Mouse (Mus musculus): Measurements from ENCODE around the gene Fitm2.

Gene Fitm2

GRCm38 (mm10) chr2:163422895-163423660, 49.4 kb downstream of the Fitm2 start:
- DNase-seq (ENCODE audit: low spot score in 2 of 2), result no peak

GRCm38 (mm10) chr2:163420366-163420886, 52.0 kb downstream of the Fitm2 start:
- DNase-seq (ENCODE audit: low spot score in 2 of 2), result no peak

- peak; percentile 98 to 99 for DNase-seq (ENCODE audit: low spot score in 2 of 2)
Observed at GRCm38 (mm10) chr2:163419346-163420045, 52.9 kb downstream of the Fitm2 start.

GRCm38 (mm10) chr2:163418841-163419345, 53.5 kb downstream of the Fitm2 start:
- DNase-seq (ENCODE audit: low spot score in 2 of 2), result no peak

GRCm38 (mm10) chr2:163417830-163418229, 54.6 kb downstream of the Fitm2 start:
- DNase-seq (ENCODE audit: low spot score in 2 of 2), result no peak

GRCm38 (mm10) chr2:163417026-163417425, 55.4 kb downstream of the Fitm2 start:
- DNase-seq (ENCODE audit: low spot score in 2 of 2), result no peak

All from cerebellum, postnatal 4 days (tissue).